Mouse (Mus musculus) testis, adult 2 months (tissue): ENCODE measurements around the gene Nsdhl.

Experiments used
- CTCF ChIP-seq: fragments of 200-500 bp; IDR thresholded peaks from 2 replicates; pipeline ENCODE4 v1.5.1; 2012; ENCODE audit warnings: low read depth, mild to moderate bottlenecking, inconsistent platforms, low read length, moderate library complexity; ENCODE audit not compliant: control insufficient read depth, insufficient read depth, insufficient replicate concordance
- POLR2A ChIP-seq: fragments of 200-500 bp; IDR thresholded peaks from 2 replicates; pipeline ENCODE4 v1.6.1; 2012; ENCODE audit warnings: low read depth, mild to moderate bottlenecking, inconsistent platforms, low read length, moderate library complexity; ENCODE audit not compliant: control insufficient read depth

GRCm38 (mm10) chrX:72986841-72987519 lies 68.6 kb downstream of the Nsdhl start, which contains the start of gene Zfp185:
- TF ChIP-seq CTCF (no peak), POLR2A (no peak)
